Mouse (Mus musculus) central nervous system, embryonic 18 days (tissue): ENCODE measurements around the gene Asb18. TPM values are rescaled to one million over a fixed set of nuclear protein-coding genes. Genes with fewer than 3 reads are reported as not detected.

ENCODE experiments used
- polyA plus RNA-seq: library from polyadenylated mRNA; depleted of rRNA; stranded (reverse); fragments of >200 nt; gene quantifications from 2 replicates; pipeline ENCODE4 v1.2.3, GENCODE M21; 2012; rRNA removed

Gene Asb18
- polyA plus RNA-seq: 0.53 and 0.56 TPM in 2 replicates

DNA sequence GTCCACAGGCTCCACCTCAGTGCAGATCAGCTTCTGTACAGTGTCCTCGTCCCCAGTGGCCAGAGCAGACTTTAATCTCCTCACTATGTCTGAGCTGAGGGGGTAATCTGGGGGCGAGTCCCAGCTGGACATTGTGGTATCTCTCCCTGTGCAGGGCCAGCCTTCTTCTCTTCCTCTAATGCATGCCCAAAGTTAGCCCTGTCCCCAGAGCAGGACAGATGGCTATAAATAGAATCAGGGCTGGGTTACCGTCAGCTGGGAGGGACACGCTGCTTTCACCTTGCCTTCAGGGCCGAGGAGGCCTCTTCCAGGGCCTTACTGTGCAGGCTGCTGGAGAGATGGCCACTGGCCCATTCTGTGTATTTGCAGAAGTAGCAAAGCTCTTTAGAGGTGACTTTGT lies at the start of gene Asb18:
Asb18 (minus strand) TSS at position 221 of the 400 bp plus-strand sequence.

DNA sequence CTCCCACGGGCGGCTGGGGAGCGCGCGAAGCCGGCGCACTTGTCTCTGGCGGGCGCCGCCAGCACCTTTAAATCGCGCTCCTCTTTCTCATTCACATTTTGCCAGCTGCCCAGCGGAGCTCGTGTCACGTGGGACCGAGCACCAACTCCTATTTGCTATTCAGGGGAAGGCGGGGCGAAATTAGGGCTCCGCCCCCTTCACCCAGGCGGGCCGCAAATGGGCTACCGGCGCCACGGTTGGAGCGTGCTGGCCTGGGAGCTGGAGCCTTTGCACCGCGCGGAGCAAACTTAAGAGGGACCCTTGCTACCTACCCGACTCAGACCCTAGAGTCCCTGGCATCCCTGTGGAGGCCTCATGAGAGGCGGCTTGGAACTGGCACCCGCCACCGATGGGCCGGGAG lies 83.3 kb downstream of the Asb18 start, which contains the start of gene Gbx2:
Gbx2 (minus strand) TSS at position 60 of the 400 bp plus-strand sequence.

Other genes starting within 250 kb of the Asb18 start
- 4.5 and 11.2 TPM in 2 replicates for gene Gbx2, start 83.5 kb downstream of the Asb18 start, polyA plus RNA-seq
- gene Iqca, start 138.7 kb upstream of the Asb18 start, polyA plus RNA-seq: 0.45 and 0.51 TPM in 2 replicates
- 31.4 and 35.3 TPM in 2 replicates for gene Ackr3, start 189.3 kb upstream of the Asb18 start, polyA plus RNA-seq